Mouse (Mus musculus) thymus, adult 18-20 months (tissue): Measurements from ENCODE around the gene Syde2.
"Not testable (repeated sequence)": the region's sequence is repeated elsewhere in the genome, so short reads cannot be mapped to it uniquely, and the experiment has no call there.

Source experiments
- DNase-seq, 2 experiments: peaks; one replicate each; pipeline ENCODE4 v3.0.0; 2022; ENCODE audit warnings: mixed read lengths in 2 of 2

The Syde2 gene

DNA sequence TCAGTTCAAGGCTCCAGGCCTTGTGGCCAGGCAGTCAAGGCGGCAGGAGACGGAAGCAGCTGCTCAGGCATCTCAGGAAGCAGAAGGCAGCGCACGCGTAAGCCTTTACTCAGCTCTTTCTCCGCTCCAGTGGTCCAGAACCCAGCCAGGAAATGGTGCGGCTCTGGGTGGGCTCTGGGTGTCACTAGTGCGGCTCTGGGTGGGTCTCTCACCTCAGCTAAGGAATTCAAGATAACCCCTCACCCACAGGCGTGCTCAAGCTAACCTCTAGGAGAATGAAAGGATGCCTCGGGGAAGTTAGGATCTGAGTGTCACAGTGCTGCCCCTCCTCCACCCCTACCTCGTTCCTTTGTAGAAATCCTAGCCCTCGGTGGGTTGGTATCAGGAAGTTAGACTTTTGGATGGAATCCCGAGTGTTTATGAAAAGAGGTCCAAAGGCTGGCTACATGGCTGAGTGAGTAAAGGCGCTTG lies 18.6 kb upstream of the Syde2 start:
- no peak for DNase-seq

DNA sequence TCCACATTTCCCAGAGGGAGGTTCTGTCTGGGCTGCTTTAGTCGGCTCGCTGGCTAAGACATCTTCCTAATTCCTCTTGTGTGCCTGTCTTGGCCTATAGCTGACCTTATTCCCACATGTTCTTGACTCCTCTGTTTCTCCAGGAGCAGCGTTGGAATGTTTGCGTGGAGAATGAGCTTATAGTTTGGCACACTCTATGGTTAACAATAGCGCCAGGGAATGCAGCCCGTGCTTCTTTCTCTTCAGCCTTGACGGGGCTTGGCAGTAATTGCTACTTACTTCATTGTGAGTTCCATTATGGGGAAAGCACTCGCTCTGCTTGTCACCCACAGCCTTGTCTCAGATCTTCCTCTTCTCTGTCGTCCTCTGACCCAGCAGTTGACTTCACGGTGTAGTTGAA lies 16.2 kb upstream of the Syde2 start:
- DNase-seq: no peak

DNA sequence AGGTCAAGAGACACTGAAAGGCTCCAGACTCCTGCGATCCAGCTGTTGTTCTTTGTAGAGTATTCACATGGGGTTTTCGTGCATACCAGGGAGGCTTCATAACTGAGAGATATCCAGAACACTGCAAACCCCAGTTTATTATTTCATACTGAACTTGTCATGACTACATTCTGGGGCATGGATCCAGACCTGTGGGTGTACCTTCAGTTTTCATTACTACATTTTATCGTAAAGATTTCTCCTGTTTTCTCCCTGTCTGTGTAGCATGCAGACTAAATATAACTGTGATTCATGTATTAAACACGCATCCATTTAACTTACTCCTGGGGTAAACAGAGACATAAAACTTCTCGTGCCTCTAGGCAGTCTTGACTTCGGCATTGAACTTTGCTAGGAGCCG lies 12.7 kb upstream of the Syde2 start:
- no peak for DNase-seq

DNA sequence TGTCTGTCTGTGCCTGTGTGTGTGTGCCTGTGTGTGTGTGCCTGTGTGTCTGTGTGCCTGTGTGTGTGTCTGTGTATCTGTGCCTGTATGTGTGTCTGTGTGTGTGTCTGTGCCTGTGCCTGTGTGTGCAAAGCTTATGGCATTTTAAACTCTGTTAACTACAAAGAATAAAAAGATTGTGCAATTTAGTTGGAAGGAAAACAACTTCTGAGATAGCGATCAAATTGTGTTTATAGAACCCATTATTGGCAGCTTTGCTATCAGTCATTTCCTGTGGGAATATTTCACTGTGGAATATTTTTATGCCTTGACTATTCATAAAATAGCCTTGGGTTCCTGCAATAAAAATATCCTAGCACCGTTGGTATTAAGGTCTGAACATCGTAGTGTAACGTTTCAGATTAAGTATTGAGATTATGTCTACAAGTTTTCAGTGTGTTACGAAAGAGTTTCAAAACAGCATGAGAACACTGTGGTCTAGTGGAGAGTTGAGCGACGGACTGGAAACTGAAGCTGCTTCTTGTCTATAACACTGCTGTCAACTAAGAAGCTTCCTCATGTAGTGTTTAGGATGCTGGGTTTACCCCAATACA lies 2.2 kb upstream of the Syde2 start:
- DNase-seq: no peak

DNA sequence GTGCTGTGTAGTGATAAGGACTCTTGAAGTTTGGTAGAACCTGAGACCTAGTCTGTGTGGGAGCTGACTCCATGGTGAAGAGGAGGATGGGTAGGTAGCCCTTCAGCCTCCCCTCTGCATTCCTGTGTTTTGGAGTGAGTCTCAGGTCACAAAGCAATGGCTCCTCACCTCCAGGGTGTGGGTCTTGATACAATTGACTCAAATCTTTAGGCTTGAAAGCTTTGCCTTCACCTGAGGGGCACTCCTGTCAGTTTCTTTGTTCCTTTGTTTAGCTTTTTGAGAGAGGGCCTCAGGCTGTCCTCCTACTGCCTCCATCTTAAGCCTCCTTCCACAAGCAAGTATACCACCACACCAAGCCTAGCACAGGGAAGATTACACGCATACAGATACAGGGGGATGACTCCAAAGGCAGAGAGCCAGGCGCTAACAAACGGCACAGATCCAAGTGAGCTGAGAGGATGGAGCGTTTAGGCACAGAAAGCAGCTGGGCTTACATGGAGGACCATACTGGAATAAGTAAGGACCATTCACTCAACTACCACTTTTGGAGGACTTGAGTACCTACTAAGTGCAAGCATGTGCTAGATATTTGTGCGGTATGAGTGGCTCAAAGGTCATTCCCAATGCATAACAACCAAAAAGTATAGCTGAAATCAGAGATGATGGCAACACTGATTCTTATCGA lies 1.2 kb upstream of the Syde2 start:
- DNase-seq: no peak

DNA sequence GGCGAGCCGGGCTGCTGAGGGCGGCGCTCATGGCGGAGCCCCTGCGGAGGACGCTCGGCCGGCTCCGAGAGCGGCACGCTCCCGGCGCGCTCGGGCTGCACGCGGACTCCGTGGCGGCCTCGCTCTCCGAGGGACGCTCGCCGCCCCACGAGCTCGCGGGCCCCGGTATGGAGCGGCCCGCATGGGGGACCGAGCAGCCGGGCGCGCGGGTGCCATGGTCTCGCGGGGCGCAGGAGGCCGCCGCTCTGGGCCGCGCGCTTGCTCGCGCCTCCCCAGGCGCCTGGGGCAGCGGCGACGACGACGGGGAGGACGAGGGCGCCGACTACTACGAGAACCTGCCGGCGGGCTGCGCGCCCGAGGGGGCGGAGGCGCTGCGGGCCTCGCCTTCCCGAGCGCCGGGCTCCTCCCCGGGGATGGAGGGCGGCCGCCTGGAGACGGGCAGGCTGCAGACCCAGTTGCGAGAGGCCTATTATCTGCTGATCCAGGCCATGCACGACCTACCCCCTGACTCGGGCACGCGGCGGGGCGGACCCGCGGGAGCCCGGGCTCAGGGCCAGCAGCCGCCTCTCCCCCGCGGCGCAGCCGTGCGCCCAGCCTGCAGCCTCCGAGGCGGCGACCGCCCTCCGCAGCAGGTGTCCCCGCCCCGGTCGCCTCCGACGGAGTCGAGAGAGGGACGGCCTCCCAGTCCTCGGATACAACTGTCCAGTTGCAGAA lies 457 bp downstream of the Syde2 start:
- DNase-seq: peak; percentile 39 to 46

DNA sequence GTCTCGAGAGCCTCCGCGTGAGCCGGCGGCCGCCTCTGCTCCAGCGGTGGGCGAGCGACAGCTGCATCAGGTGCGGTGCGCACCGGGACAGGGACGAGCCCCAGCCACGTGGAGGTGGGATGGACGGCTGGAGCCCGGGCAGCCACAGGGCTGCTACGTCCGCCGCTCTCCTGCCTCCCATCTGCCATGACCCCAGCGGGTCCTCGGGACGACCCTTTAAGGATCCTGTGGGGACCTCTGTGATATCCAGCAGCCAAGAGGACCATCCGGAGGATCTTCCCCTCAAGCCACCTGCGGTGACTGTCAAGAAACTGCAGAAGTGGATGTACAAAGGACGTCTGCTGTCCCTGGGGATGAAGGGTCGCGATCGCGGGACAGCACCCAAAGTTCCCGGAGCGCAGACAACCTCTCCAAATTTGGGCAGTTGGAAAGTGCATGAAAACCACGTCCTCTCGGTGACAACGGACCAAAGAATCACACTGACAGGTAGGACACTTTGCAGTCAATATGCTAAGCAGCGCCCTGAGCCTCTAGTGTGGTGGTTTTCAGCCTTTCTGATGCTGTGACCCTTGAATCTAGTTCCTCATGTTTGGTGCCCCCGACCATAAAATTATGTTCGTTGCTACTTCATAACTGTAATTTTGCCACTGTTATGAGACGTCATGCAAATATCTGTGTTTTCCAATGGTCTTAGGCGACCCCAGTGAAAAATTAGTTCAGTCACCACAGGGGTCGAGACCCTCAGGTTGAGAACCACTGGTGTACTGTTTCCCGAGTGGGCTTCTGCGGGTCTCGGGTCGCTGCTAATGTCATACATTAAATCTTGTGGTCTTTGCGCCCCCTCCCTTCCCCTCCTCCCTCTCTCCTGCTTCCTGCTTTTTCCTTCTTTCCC lies 1.3 kb downstream of the Syde2 start:
- no peak for DNase-seq

DNA sequence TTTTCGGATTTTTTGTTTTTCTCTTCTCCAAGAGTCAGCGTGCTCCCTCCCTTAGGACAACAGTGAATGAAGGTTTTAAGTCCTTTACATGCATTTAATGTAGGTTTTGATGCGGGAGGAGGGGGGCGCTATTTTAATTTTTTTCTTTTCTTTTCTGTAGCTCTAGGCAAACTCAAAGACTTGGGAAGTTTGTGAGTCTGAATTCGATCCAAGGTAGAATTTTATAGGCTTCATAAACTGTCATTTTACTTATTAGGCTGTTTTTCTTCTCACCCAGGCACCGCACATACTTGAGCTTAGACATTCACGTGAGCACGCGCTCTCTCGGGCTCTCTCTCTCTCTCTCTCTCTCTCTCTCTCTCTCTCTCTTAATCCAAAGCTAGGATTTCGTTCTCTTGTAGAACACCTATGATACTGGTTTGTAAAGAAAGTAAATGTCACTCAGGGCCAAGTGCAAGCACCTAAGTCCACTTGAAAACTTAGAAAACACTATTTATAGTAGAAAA lies 2.0 kb downstream of the Syde2 start:
- DNase-seq: no peak

DNA sequence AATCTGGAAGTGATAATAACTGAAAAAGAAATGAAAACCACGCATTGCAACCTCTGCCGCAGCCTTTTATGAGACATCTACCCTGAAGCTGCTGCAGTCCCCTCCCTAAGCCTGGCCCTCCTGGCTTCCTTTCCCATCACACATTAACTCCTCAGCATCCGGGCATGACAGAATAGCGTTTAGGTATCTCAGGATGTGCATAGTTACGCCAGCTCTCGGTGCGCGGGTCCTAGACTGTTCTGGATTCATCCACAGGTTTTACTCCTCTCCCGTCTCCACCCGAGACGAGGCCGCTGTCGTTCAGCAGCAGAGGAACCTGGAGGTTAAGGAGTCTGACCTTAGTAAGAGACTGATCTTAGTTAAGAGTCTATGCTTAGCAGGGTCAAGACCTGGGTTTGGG lies 3.5 kb downstream of the Syde2 start:
- no peak for DNase-seq

DNA sequence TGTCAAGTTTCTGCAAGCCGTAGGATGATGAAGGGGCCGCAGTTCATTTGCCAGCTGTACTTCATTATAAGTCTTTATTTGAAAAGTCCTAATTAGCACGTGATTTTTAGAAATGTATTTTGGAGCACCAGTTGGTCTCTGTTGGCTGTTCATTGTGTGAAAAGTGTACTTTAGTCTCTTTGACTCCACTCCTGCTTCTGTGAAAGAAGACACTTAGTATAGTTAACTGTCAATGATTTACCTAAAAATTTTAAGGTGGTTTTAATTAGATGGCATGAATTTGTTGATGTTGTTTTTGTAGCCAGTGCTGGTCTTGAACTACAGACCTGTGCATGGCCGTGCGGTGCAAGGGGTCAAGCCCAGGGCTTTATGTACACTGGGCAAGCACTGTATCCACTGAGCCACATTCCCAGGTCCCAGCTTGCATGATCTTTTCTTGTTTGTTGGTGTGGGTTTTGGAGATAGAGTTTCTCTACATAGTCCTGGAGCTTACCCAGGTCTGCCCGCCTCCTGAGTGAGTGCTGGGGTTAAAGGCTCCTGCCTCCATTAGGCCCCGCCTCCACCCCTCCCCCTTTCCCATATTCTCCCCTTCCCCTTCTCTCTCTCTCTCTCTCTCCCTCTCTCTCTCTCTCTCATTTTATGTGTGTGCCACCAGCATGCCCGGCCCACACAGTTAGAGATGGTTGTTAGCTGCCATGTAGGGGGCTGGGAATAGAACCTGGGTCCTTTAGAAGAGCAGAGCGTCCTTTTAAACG lies 4.5 kb downstream of the Syde2 start:
- DNase-seq: no peak

DNA sequence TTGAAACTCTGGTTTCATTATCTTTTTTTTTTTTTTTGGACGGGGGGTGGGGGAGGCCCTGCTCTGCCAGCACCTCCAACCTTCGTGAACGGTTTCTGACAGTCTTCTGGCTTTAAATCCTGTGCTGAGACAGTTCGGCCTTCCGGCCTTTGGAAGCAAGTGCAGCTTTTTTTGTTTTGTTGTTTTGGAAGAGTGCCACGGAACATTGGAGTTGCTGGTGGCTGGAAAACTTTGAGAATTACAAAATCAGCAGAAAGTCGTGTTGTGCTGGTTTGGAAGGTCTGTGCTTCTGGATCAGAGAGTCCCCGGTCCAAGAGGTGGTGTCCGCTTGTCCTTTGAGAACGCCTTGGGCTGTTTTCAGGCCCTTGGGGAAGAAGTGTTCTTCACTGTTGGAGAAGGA lies 5.1 kb downstream of the Syde2 start:
- DNase-seq: no peak

DNA sequence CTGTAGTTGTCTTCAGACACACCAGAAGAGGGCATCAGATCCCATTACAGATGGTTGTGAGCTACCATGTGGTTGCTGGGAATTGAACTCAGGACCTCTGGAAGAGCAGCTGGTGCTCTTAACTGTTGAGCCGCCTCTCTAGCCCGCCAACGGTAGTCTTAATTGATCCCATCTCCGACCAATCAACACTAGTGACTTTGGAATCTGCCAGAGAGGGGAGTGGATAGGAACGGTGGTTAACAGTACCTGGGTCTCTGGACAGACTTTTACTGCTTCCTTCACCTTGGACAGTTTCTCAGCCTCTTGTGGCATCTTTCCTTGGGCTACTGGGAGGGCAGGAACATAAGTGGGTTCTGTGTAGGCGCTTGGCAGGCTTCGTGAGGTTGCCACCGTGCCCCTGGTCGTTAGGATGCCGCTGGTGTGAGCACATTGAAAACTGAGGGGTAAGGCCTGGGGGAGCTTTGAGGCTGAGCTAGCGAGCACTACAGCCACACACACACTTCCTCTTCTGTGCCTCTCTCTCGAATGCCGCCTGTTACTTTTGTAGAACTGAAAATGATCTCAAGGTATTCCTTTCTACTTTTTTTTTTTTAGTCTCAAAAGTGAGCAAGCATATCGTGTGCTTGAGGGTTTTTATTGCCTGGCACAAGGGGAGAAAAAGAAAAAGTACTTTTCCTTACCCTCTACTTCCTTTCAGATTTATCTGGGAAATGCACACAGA lies 6.0 kb downstream of the Syde2 start:
- no peak for DNase-seq

DNA sequence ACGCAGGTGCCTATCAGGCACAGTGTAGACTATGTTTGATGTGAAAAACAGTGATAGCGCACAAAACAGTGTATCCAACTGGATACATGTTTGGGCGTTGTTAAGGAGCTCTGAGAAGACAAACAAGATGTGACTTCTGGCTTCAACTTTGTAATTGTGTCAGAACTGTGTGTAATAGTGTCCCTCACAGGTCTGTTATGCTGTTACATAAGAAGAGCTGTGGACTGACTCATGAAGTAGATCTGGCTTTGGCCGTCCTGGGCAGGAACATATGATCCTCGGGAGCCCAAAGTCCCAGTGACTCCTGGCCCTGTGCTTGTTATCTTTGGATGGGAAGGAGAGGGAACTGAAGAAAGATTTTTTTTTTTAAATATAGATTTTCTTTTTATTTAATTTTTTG lies 7.8 kb downstream of the Syde2 start:
- DNase-seq: no peak

DNA sequence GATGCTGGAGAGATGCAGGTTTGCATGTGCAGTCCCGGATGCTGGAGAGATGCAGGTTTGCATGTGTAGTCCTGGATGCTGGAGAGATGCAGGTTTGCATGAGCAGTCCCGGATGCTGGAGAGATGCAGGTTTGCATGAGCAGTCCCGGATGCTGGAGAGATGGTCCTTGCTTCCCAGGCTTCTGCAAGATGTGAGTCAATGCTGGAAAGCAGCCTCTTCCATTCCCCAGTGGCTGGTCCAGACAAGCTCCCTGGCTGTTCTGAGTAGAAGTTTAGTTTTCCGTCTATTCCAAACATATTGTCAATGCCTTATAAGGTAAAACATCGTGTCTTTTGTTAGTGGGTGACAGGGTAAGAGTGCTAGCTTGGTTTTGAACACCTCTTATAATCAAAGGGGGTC lies 8.9 kb downstream of the Syde2 start:
- not testable (repeated sequence) for DNase-seq

DNA sequence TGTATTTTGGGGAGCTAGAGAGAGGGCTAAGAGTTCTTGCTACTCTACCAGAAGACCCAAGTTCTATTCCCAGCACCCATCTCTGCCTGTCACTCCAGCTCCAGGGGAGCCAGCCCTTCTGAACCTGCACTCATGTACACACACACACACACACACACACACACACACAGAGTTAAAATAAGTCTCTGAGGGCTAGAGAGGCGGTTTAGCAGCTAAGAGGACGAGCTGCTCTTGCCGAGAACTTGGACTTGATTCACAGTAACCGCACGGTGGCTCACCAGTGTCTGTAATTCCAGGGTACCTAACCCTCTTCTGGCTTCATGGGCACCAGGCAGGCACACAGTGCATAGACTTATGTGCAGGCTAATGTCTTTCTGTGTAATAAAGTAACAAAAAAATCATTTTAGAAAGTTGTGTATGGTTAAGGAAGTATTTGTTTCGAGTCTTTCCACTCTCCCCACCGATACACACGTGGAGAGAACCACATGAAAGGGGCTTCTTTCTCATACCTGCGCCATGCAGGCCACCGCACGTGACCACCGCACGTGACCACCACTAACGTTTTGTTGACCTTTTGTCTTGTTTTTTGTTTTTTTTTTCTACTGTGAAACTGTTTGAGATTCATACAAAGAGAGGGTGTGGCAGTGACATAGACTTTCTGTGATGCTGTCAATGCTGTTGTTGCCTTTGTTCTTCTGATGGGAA lies 16.8 kb downstream of the Syde2 start:
- DNase-seq: no peak

DNA sequence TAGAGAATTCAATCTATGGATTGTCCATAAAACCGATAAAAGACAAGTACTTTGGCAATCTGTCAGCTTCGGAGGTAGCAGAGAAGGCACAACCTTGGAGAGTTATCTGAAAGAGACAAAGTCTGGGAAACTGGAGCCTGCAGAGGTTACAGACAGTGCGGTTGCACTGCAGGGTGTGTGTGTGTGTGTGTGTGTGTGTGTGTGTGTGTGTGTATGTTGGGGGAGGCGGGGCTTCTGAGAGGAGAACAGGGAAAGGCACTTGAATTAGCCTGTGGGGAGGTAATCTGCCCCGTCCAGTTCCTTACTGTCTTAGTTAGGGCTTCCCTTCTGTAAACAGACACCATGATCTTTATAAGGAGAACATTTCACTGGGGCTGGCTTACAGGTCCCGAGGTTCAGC lies 20.2 kb downstream of the Syde2 start:
- DNase-seq: no peak

DNA sequence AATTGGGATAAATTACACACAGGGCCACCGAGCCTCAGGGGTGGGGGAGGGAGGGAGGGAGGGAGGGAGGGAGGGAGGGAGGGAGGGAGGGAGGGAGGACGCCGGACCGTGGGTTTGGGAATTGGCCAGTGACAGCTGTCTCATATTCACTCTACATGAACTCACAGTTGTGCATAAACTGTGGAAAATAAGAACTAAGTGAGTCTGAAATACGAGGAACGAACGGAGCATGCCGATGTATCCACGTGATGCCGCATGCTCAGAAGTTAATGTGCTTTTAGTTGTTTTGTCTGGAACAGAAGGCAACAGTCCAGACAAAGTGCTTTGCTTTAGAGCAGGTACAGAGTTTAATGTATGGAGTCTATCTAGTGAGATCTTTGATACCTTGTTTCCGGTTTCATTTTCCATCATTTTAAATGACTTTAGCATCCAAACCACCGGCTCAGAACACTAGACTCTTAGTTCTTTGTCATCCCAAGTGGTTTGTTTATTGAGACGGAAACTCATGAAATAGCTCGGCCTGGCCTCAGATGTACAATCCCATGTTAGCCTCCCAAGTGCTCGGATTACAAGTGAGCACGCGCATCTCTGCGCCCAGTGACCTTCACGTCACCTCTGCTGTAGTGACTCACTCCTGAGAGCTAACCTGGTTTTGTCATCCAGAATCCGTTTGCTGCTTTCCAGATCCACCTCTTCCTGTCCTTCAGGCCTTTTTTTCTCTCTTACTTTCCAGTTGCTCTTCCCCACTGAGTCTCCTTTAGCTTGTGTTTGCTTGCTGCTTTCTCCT lies 22.4 kb downstream of the Syde2 start:
- DNase-seq: no peak

DNA sequence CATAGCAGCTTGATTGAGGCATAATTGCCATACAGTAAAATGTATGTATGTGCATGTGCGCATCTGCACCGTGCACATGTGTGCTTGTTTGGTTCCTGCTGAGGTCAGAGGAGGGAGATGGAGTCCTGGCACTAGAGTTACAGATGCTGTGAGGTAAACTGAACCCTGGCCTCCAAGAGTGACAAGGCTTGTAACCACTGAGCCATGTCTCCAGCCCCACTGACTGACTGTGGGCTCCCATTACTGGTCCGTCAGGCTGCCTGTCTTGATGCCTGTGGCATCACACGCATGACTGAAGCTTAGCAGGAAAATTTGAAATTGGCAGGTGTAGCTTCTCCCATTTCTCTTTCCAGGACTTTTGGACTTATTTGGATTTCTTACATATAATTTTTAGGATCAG lies 23.1 kb downstream of the Syde2 start:
- no peak for DNase-seq

DNA sequence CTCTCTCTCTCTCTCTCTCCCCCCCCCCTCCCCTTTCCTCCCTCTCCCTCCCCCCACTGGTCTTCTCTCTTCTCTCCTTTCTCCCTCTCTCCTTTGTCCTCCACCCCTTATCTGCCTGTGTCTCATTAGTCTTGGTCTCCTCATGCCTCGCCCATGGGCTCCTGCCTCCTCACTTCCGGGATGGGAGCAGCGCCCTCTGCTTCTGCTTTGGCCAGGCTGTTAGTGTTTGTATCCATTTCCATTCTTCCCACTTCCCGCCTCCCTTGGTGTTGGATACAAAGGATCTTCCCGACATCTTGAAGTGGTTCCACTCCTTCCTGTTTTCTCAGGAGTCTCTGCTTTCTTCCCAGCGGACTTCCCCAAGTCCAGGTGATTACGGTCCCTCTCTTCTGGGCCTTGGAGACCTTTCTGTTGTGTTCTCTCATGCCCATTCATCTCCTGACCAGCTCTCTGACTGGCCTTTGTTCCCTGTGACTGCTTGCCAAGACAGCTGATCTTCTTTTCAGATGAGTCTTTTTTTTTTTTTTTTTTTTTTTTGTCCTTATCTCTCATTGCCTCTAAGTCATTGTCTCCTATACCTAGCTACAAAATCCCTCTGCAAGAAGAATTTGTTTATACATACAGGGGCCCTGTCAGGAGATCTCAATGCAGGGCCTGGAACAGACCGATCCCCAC lies 24.0 kb downstream of the Syde2 start:
- DNase-seq: no peak
